Mouse (Mus musculus) cerebellum, postnatal 10 days (tissue): ENCODE data around the gene C1ql1.
A peak's percentile ranks its signal among the peaks of the same experiment; 100 is the strongest.

ENCODE experiments used
- DNase-seq, 2 experiments: peaks; one replicate each; pipeline ENCODE4 v3.0.0; 2021; ENCODE audit warnings: mixed read lengths in 2 of 2

The C1ql1 gene

GRCm38 (mm10) chr11:102958431-102958830 lies 11.9 kb upstream of the C1ql1 start:
- no peak for DNase-seq

GRCm38 (mm10) chr11:102957692-102958091 lies 11.2 kb upstream of the C1ql1 start:
- DNase-seq: peak; percentile 58 to 70

DNA sequence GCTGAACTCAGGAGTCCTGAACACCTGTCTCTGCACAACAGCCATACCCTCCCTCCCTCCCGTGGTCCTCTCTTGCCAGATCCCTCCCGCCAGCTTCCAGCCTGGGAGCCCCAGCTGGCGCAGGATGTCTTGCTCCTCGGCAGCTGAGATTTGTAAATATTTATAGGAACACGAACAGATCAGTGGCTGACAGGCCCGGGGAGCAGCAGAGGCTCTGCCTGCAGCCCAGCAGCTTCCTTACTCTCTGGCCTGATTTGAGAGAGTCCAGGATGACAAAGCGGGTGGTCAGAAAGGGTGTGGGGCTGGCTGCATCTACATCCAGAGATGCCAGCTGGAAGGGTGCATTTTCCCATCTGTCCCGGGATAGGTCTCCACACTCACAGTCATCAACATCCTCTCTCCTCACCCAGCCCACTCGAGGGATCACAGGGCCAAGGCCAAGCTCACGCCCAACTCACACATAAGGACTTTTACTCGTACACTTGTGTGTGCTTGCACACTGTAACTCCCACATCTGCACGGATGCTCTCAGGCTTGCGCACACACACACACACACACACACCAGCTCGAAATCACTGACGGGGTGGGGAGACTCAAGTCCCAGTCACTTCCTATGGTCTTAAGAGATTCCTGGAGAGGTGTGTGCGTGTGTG lies 10.6 kb upstream of the C1ql1 start:
- peak; percentile 64 to 78 for DNase-seq

- no peak for DNase-seq
Observed at GRCm38 (mm10) chr11:102952922-102953321, 6.4 kb upstream of the C1ql1 start.

DNA sequence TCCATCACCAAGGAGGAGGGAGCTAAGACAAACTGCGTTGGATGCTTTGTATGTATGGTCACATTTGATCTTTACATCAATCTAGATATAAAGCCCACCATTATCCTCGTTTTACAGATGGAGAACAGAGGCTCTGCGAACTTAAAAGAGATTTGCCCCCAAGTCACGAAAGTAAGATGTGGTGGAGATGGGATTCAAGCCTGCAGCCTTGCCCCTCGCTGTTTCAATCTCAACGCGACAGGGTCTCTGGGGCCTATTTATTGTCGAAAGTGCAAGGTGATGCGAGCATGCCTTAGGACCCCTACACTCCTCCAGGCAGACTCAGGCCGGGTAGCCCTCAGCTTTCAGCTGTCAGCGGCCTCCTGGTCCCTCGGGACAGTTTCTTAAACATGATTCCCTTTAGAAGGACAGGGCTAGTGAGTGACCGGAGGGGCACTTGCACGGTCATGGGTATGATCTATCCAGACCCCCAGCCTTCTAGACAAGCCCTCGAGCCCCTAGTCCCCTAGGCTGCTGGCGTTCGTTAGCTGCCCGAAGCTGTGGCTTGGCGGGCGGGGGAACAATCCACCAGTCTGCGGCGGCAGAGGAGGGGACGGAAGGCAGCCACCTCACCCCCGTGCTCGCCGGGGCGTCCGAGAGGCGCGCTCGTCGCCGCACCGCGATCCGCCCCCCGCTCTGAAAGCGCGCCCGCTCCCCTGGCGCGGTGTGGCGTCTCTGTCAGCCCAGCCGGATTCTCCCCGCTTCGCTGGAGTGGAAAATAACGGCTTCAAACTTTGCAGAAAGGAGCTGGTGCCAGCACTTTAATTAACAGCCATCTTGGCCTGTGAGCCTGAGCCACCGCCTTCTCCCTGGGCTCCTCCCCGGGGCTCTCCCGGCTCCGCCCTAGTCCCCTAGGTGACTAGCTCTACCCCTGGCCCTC lies 1.8 kb upstream of the C1ql1 start:
- peak; percentile 66 to 75 for DNase-seq

DNA sequence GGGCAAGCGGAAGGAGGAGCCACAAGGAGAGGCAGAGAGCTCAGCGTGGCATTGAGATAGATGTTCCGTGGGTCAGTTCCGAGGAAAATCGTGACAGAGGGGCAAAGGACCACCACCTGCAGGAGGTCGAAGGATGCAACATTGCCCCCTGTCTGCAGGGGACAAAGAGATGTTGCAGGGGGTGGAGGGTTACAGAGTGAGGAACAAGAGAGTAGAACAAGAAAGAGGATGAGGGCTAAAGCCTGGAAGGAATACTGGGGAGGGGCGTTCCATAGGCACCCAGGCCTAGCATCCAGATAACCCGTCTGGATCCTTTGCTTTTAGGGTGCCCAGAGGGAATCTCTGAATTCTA lies 480 bp upstream of the C1ql1 start:
- peak in 1 of 2 experiments; percentile 36 for DNase-seq

GRCm38 (mm10) chr11:102945306-102946264 lies 903 bp downstream of the C1ql1 start:
- DNase-seq: peak in 1 of 2 experiments; percentile 32

- DNase-seq: no peak
Observed at GRCm38 (mm10) chr11:102941236-102941635, 5.3 kb downstream of the C1ql1 start.

DNA sequence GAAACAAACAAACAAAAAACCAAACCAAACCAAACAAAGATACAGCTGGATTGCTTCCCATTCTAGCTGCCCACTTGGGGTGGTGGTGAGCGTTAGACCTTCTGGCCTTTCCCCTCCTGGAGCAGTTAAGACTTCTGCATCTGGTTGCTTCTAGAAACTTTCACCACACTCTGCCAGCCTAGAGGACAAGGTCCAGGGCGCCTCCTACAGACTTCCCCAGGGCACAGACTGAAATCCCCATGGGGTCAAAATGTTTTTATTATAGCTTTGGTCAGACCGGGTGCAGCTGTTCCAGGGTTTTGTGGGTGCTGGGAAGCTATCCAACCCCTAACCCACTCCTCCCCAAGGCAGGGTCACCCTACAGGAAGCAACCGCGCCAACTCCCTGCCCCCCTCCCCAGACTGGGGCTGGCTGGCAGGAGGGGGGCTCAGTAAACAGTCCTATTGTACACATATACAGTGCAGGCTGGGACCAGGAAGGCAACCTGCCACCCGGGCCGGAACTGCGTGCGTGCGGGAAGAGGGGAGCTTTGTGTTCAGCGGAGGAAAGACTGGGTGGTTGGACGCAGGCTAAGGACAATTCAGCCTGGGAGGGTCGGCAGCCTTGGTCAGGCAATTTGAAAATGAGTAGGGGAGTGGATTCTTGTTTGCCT lies 7.3 kb downstream of the C1ql1 start:
- DNase-seq: no peak

DNA sequence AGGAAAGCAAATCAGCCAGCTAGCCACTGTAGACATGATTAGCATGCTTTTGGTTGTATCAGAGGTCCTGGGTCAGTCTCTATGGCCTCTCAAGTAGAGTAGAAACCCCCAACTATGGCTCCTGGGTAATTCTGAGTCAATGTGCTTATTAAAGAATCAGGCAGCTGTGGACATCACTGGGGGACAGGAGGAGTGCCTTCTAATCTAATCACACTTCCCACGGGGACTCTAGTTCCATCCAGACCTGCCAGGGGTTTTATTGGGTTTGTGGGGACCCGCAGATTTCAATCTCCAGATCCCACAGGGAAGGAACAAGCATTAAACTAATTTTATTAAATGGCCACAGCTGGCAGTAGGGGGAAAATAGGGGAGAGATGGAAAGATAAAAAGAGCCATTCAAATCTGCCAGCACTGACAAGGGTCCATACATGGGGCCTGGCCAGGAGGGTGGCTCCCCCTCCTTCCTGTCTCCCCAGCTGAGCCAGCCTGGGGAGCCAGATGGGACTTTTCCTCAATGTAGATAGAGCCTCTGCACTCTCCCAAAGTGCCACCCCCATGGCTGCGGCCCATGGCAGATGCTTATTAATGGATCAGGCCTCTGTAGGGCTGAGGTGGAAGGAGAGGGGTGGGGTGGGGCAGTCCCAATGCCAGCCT lies 8.8 kb downstream of the C1ql1 start:
- peak; percentile 26 to 68 for DNase-seq

GRCm38 (mm10) chr11:102936272-102936671 lies 10.2 kb downstream of the C1ql1 start:
- no peak for DNase-seq

DNA sequence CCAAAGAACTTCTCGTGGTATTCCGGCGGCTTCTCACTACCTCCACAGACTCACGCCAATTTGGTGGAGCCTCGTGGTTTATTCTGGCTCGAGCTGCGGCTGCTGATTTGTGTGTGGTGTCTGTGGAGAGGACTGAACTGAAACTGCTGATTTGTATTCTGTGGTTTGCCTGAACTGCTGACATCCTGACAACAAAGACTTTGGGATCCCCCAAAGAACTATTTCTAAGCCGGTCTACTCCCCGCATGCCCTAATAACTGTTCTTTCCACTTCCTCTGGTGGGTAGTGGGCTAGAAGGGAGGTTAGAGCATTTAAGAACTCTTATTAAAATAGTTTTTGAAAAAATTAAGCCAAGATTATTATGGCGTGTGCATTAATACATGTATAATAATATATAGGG lies 15.8 kb downstream of the C1ql1 start:
- no peak for DNase-seq

GRCm38 (mm10) chr11:102925351-102925717 lies 21.2 kb downstream of the C1ql1 start:
- DNase-seq: peak in 1 of 2 experiments; percentile 68

GRCm38 (mm10) chr11:102924557-102925350 lies 21.7 kb downstream of the C1ql1 start, which contains the start of gene Kif18b:
Gene Kif18b (minus strand): TSS chr11:102925124.
- peak; percentile 96 to 97 for DNase-seq

DNA sequence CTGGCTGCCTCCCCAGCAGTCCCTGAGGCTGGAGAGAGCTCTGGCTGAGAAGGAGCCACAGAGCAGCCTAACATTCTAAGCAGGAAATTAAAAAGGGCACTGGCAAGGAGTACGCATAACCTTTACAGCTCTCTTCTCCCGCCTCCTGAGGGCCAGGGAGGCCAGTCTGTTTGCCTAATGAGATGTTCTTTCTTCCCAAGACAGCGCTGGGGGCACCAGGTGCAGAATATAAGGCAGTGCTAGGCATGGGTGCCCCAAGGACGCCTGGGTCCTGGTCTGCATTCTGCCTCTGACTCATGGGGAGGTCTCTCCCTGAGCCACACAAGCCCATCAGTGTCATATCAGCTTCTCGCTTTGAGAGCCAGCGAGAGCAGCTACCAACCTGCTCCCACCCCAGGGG lies 25.0 kb downstream of the C1ql1 start:
- no peak for DNase-seq

DNA sequence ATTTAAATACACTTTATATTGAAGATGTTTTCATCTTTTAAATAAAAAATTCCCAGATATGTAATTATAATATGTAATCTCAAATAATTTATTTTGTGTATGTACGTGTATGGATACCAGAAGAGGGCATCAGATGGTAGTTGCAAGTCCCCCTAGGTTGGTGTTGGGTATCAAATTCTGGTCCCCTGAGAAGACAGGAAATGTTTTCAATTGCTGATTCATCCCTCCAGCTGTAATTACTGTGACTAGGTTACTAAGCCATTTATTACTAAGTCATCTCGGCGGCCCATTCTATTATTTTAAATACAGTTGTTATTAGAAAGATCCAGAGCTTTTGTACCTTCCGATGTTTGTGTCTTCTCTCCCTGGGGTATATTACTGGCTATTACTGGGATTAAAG lies 28.4 kb downstream of the C1ql1 start:
- DNase-seq: no peak

GRCm38 (mm10) chr11:102915380-102915779 lies 31.1 kb downstream of the C1ql1 start:
- DNase-seq: no peak

DNA sequence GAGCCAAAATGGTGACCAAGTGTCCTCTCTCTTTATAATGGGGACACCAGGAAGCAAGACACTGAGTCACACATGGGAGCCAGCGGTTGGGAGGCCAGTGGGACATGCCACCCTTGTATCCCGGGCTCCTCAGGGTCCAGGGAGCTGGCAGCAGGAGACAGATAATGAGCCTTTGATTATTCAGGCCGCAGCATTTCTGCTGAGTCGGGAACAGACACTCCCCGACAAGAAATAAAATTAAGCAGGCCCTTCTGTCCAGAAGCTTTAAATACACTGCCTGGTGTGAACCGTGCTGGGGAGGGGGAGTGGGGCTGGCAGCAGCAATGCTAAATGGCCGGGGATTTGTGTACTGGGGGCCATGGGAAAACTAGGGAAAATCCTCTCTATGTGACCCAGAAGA lies 35.1 kb downstream of the C1ql1 start:
- DNase-seq: no peak

GRCm38 (mm10) chr11:102903654-102904053 lies 42.8 kb downstream of the C1ql1 start:
- no peak for DNase-seq

- no peak for DNase-seq
Observed at GRCm38 (mm10) chr11:102902107-102902506, 44.4 kb downstream of the C1ql1 start.

GRCm38 (mm10) chr11:102901199-102901598 lies 45.3 kb downstream of the C1ql1 start:
- DNase-seq: no peak
